Mouse (Mus musculus) R1 (cell line): Measurements from ENCODE around the gene Rnf168.

Experiments
- DNase-seq: peaks from one replicate; pipeline ENCODE4 v3.0.0-alpha.2; 2018; ENCODE audit warnings: low read depth, low spot score

Rnf168 gene

DNA sequence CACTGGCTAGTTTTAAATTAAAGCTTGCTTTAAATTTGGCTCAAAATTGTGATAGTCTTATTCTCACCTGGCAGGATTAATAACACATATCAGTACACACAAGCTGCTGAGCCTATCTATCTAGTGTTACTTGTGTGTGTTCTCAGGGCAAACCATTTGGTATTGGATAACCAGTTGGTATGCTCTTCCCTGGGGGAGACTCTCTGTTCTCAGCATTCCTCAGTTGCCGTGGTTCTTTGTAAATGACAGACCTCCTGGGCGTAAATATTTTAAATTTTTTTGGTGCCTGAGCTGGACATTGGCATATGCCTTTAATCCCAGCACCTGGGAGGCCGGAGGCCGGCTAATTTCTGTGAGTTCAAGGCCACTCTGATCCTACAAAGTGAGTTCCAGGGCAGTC is 35.6 kb downstream of the Rnf168 start:
- peak; percentile 83 for DNase-seq

DNA sequence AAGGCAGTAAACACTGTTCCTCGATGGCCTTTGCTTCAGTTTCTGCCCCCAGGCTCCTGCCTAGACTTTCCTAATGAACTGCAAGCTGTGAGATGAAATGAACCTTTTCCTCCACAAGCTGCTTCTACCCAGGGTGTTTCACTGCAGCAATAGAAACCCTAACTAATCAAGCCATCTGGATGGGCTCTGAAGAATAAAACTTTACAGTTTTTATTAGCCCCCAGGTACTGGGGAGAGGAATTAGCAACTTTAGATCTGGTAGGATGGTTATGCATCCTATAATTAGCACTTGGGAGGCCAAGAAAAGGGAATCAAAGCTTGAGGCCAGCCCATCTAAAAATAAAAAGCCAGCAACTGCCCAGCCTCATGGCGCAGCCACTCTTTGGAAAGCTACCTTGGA is 39.3 kb downstream of the Rnf168 start:
- no peak for DNase-seq

DNA sequence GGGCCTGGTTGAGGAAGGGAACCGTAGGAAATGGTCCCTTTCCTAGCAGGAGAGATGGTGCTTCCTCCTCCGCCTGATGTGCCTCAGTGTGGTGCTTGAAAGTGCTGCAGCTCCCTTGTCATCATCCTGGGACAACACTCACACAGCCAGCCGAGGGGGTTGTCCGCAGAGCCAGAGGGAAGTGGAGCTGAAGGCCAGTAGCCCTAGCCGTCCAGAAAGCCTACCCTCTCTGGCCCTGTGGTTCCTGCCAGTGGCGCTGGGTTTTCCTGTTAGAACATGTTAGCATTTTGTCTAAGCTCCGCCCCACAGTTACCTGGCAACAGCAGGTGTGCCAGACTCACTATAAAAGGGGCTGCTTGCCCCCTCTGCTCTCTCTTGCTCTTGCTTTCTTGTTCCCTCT is 46.7 kb downstream of the Rnf168 start:
- peak; percentile 69 for DNase-seq

DNA sequence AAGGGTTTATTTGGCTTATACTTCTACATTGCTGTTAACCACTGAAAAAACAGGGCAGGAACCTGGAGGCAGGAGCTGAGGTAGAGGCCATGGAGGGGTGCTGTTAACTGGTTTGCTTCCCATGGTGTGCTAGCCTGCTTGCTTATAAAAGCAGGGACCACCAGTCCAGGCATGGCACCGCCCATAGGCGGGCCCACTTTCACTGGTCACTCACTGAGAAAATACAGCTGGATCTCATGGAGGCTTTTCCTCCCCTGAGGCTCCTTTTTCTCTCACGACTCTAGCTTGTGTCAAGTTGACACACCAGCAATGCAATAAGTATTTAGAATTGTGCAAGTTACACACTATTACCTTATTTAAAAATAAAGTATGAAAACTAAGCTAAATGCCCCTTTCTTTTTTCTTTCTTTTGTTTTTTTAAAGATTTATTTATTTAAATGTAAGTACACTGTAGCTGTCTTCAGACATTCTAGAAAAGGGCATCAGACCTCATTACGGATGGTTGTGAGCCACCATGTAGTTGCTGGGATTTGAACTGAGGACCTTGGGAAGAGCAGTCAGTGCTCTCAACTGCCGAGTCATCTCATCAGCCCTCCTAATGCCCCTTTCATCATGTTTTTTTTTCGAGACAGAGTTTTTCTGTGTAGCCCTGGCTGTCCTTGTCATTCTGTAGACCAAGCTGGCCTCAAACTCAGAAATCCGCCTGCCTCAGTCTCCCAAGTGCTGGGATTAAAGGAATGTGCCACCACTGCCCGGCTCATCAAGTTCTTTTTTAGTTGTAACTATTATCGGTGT is 53.8 kb downstream of the Rnf168 start:
- DNase-seq: no peak

DNA sequence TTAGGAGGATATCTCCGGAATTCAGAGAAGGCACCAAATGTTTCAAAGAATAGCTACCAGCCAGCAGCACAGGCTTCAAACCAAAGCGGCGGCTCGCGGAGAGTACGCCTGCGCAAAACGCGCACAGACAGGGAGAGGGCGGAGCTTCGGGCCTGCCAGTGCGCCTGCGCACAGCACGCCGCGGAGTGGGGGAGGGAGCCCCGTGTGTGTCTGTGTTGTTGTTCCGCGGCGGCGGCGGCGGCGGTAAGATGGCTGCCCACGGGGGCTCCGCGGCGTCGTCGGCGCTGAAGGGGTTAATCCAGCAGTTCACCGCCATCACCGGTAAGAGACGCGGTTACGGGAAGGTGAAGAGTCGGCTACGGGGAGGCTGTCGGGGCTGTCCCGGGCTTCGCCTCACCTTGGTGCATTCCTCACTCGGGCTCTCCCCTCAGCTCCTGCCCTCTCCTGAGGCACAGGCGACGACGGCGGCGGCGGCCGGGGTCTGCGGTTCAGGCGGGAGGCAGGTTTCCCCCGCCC is 54.8 kb downstream of the Rnf168 start, which contains the start of gene Ubxn7:
TSS of gene Ubxn7 (plus strand) at position 218 of the 516 bp plus-strand sequence.
- peak; percentile 94 for DNase-seq

DNA sequence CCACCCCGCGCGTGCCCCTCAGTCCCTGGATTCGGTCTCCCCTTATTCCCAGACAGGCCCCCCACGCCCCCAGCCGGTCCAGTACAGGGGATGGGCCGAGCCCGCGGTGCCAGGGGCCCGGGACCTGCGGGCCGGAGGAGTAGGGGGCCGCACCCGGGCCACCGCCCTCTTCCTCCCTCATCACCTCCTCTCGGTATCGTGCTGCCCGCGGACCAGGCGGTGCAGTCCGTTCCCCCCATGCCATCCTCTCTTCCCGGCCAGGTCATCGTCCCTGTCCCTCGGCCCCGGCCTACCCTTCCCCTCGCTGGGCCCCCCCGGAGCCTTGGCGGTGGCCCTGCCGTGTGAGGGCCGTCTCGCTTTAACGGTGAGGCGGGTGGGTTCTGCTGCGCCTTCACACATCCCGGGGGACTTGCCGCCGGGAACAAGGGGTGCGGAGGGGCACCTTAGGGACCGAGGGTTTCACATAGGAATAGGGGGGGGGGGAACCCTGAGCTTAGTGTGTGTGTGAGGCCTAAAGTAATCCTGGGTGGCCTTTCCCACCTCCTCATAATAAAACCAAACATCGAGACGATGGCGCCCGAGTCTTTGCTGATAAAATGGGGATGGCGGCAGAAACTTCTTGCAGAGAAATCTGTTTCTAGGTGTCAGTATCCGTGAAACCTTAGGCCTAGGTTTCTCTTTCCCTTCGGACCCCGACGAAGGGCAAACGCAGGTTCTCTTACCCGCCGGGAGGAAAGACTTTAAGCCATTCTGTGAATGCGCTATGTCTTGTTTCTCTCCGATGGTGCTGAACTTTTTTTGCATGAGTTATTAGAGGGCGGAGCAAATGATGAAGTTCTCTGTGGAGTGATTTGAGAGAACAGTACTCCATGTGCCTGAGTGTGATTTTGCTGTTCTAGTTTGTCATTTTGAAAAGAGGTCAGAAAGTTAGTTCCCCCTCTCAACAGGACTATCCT is 55.6 kb downstream of the Rnf168 start:
- DNase-seq: peak; percentile 83

DNA sequence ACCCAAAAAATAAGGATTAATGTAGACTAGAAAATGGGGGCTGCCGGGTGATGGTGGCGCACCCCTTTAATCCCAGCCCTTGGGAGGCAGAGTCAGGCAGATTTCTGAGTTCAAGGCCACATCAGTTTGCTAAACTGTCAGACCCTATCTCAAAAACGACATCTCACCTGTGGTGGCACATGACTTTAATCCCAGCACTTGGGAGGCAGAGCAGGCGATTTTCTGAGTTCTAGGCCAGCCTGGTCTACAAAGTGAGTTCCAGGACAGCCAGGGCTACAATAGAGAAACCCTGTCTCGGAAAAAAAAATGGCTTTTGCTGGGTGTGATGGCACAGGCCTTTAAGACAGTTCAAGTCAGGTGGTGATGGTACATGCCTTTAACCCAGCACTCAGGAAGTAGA is 57.9 kb downstream of the Rnf168 start:
- no peak for DNase-seq

DNA sequence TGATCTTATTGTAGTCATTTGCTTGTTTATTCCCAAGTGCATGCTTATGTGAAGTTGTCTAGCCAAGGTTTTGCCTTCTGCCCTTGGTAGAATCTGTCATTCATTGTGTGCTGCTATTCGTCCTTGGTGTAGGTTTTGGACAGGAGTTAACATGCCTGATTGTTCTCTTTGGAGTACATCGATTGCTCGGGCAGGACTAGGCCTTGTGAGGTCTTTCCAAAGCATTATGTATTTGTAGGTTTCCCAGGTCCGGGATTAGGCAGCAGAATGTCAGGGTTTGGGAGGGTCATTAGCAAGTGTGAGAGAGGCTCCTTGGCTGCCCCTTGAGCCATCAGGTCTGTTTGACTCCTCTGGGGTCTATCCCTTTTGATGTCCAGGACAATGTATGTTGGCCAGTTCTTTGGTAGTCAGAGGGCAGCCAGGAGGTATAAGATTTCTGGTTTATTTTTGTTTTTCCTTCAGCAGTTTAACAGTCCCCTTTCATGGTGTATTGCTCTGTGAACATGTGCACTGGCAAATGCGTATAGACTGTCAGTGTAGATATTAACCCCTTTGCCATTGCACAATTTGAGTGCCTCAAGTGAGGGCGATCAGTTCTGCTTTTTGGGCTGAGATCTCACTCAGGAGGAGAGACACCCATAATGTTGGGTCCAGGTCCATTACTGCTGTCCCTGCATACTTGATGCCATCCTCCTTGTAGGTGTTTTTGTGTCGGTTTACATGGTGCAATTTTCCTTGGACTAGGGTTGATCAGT is 58.9 kb downstream of the Rnf168 start:
- no peak for DNase-seq

DNA sequence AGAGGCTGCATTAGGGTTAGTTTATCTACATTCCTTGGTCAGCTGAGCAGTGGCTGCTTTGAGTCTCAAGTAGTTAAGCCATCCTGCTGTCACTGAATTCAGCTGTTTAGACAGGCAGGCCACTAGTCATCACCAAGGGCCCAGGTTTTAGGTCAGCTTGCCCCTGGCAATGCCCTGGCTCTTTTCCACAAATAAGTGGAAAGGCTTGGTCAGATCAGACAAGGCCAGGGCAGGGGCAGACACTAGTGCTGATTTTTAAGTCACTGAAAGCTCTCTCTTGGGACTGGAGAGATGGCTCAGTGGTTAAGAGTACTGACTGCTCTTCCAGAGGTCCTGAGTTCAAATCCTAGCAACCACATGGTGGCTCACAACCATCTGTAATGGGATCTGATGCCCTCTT is 59.7 kb downstream of the Rnf168 start:
- no peak for DNase-seq

DNA sequence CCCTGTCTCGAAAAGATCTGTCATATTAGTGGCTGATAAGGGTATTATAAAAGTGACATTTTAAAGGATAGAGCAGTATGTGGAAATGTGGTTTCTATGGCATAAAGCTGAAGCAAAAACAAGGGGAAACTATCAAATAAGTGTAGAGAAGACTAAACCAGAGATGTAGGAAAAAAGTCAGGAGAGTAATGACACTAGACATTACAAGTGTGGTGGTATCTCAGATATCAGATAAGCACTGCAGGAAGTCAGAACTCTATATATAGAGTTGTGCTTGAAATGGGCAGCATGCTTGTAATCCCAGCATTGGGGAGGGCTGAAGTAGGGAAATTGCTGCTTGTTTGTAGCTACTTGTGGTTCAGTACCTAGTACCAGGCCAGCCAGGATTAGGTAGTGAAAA is 63.2 kb downstream of the Rnf168 start:
- no peak for DNase-seq

DNA sequence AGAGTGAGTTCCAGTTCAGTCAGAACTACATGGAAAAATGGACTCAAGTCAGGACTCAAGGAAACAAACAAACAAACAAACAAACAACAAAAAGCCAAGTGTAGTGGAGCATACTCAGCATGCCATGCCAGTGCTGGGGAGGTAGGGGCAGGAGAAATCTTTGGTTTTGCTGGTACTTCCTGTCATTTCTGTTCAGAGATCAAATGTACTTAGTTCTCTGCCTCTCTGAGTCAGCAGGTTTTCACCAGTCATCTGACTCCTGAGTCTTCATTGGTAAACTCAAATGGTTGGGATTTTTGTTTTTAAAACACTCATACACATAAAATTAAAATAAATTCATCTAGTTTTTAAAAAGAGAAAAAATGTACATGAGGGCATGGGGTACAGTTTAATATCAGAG is 68.3 kb downstream of the Rnf168 start:
- DNase-seq: no peak

DNA sequence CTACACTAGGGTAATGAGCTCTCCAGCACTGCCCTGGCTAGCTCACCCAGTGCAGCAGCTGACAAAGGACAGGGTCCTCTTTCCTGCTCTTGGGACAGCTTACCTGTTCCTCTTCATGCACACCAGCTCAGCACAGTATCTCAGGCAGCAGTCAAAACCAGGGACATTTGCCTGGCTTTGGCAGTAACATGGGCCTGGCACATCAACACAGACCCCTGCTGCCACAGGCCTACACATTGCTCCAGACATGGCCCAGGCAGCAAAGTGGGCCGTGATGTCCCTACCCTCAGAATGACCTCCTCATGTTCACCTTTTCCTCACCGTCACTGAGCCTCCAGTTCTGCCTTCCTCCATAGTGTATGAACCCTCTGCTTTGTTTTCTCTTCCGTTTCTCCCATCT is 73.5 kb downstream of the Rnf168 start:
- no peak for DNase-seq
